Mouse (Mus musculus): ENCODE results near the gene Rfx8. TPM values are rescaled to one million over a fixed set of nuclear protein-coding genes. Genes with fewer than 3 reads are reported as not detected.
A peak's percentile ranks its signal among the peaks of the same experiment; 100 is the strongest.

Rfx8 gene
- polyA plus RNA-seq, 1 experiment: 0.02 TPM

- TF ChIP-seq CTCF (IDR thresholded peaks at IDR 0.05; ENCODE audit: control insufficient read depth, insufficient read depth, insufficient read length) (no peak), MYOG (IDR thresholded peaks at IDR 0.05; ENCODE audit: control insufficient read depth, extremely low read depth, insufficient read length) (no peak), FOSL1 (IDR thresholded peaks at IDR 0.05; ENCODE audit: insufficient read depth, low read length, poor library complexity, severe bottlenecking) (no peak), USF1 (IDR thresholded peaks at IDR 0.05; ENCODE audit: low read depth) (no peak), MAX (IDR thresholded peaks at IDR 0.05) (no peak), CEBPB (IDR thresholded peaks at IDR 0.05; ENCODE audit: low read depth) (no peak), MYOD1 (IDR thresholded peaks at IDR 0.05; ENCODE audit: control insufficient read depth, insufficient read length, low read depth) (no peak)
- no peaks in the 10 kb centered on the region for H3K36me3 ChIP-seq (ENCODE audit: control insufficient read depth, insufficient read depth)
- no peaks in the 10 kb centered on the region for H3K27me3 ChIP-seq (ENCODE audit: control insufficient read depth, insufficient read depth, insufficient read length)
- H3ac ChIP-seq (ENCODE audit: control insufficient read depth, insufficient read length, low read depth): no peak overlapping the region
- H3K4me3 ChIP-seq (ENCODE audit: insufficient read depth, poor library complexity, severe bottlenecking): no peak overlapping the region
- H3K79me3 ChIP-seq (ENCODE audit: low read depth): no peaks in the 10 kb centered on the region
- H3K79me2 ChIP-seq (ENCODE audit: control insufficient read depth, insufficient read depth): no peaks in the 10 kb centered on the region
Measured at GRCm38 (mm10) chr1:39720186-39720585, 611 bp downstream of the Rfx8 start.

- TF ChIP-seq MAX (IDR thresholded peaks at IDR 0.05) (no peak), CTCF (IDR thresholded peaks at IDR 0.05; ENCODE audit: control insufficient read depth, insufficient read depth, insufficient read length) (no peak), FOSL1 (IDR thresholded peaks at IDR 0.05; ENCODE audit: insufficient read depth, low read length, poor library complexity, severe bottlenecking) (no peak), MYOD1 (IDR thresholded peaks at IDR 0.05; ENCODE audit: control insufficient read depth, insufficient read length, low read depth) (no peak), CEBPB (IDR thresholded peaks at IDR 0.05; ENCODE audit: low read depth) (no peak)
- Histone ChIP-seq H3K79me2 (ENCODE audit: control insufficient read depth, insufficient read depth) (no peaks in the 10 kb centered on the region), H3K36me3 (ENCODE audit: control insufficient read depth, insufficient read depth) (no peaks in the 10 kb centered on the region), H3K4me3 (ENCODE audit: insufficient read depth, poor library complexity, severe bottlenecking) (no peak overlapping the region), H3K79me3 (ENCODE audit: low read depth) (no peaks in the 10 kb centered on the region), H3K27me3 (ENCODE audit: control insufficient read depth, insufficient read depth, insufficient read length) (no peaks in the 10 kb centered on the region), H3ac (ENCODE audit: control insufficient read depth, insufficient read length, low read depth) (no peak overlapping the region)
Measured at GRCm38 (mm10) chr1:39715551-39715950, 5.2 kb downstream of the Rfx8 start.

DNA sequence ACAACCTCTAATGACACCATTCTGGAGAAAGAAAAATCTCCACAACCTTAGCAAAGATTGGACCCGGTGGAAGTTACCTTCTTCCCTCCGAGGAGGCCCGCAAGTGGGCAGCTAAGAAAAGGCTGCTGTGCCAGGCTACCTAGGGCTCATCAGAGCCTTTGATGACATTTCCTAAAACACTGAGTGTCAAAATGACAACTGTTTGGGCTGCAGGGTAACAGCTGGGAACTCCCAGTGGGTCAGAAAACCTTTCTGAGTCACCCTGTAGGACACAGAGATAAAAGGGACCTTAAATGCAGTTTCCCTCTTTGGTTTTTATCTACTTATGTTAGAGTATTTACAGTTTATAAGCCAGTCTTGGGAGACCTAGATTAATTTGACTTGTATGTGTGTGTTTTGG, 6.1 kb downstream of the Rfx8 start:
- Histone ChIP-seq H3K27me3 (ENCODE audit: control insufficient read depth, insufficient read depth, insufficient read length) (no peaks in the 10 kb centered on the region), H3K4me3 (ENCODE audit: insufficient read depth, poor library complexity, severe bottlenecking) (no peak overlapping the region), H3K36me3 (ENCODE audit: control insufficient read depth, insufficient read depth) (no peaks in the 10 kb centered on the region), H3K79me3 (ENCODE audit: low read depth) (no peaks in the 10 kb centered on the region), H3ac (ENCODE audit: control insufficient read depth, insufficient read length, low read depth) (no peak overlapping the region), H3K79me2 (ENCODE audit: control insufficient read depth, insufficient read depth) (no peaks in the 10 kb centered on the region)
- TF ChIP-seq CTCF (IDR thresholded peaks at IDR 0.05; ENCODE audit: control insufficient read depth, insufficient read depth, insufficient read length): no peak
- no peak for TF ChIP-seq FOSL1 (IDR thresholded peaks at IDR 0.05; ENCODE audit: insufficient read depth, low read length, poor library complexity, severe bottlenecking)
- TF ChIP-seq MAX (IDR thresholded peaks at IDR 0.05): no peak
- TF ChIP-seq MYOD1 (IDR thresholded peaks at IDR 0.05; ENCODE audit: control insufficient read depth, insufficient read length, low read depth): peak; percentile 84

DNA sequence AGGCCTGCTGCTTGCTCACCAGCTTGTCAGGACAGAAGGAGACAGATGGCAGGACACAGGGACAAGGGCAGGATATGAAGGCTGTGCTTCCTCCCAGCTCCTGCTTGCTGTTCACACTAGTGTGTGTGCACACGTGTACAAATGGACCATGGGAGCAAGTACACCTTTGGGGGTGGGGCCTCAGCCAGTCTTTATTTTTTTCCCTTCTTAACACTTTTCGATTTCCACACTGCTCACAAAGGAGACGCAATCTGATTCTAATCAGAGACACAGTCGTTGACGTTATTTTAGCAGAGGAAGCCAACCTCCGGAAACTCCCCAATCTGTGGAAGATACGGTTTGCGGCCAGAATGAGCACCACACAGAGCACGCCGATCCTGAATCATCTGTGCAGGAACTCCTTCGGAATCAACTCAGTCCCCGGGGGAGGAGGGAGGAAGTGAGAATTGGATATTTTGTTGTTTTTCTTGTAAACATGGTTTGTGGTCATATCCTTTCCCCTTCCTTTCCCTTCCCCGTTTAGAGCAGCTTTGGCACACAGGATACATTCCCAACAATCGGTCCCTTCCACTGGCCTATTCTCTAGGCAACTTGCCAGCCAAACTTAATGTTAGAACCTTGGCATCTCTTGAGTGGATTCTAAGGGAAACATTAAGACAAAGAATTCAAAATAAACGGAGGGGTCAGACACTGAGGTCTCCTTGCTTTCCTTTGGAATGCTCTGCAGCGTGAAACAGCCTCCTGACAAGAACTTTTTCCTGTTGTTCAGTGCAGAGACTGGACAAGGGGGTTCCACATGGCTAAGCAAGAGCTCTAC, 6.7 kb downstream of the Rfx8 start:
- Histone ChIP-seq H3ac (ENCODE audit: control insufficient read depth, insufficient read length, low read depth) (peak overlapping the region; percentile 41), H3K36me3 (ENCODE audit: control insufficient read depth, insufficient read depth) (no peaks in the 10 kb centered on the region)
- TF ChIP-seq MYOG (IDR thresholded peaks at IDR 0.05; ENCODE audit: control insufficient read depth, extremely low read depth, insufficient read length) (no peak), MYOD1 (IDR thresholded peaks at IDR 0.05; ENCODE audit: control insufficient read depth, insufficient read length, low read depth) (peak; percentile 54), MAX (IDR thresholded peaks at IDR 0.05) (no peak)

DNA sequence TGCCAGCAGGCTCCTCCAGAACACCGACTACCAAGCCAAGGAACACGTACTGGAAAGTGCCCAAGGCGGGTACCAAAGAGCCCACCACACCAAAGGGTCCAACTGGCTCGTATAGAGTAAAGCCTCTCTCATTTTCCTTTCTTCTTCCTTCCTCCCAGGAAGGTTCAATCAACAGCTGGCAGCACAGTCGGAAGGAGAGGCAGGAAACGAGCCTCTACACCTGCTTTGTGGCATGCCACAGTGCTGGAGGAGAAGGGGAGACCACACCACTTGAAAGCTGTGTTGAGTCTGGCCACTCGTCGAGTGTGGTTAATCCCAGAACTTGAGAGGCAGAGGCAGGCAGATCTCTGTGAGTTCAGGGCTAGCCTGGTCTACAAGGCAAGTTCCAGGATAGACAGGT, 7.5 kb downstream of the Rfx8 start:
- Histone ChIP-seq H3K79me2 (ENCODE audit: control insufficient read depth, insufficient read depth) (no peaks in the 10 kb centered on the region), H3K36me3 (ENCODE audit: control insufficient read depth, insufficient read depth) (no peaks in the 10 kb centered on the region), H3K4me3 (ENCODE audit: insufficient read depth, poor library complexity, severe bottlenecking) (no peak overlapping the region), H3K79me3 (ENCODE audit: low read depth) (no peaks in the 10 kb centered on the region), H3K27me3 (ENCODE audit: control insufficient read depth, insufficient read depth, insufficient read length) (no peaks in the 10 kb centered on the region), H3ac (ENCODE audit: control insufficient read depth, insufficient read length, low read depth) (no peak overlapping the region)
- no peak for TF ChIP-seq CTCF (IDR thresholded peaks at IDR 0.05; ENCODE audit: control insufficient read depth, insufficient read depth, insufficient read length)
- peak; percentile 60 for TF ChIP-seq MYOD1 (IDR thresholded peaks at IDR 0.05; ENCODE audit: control insufficient read depth, insufficient read length, low read depth)

More for the DNA sequence above, 6.7 kb downstream of the Rfx8 start:
- no peaks in the 10 kb centered on the region for H3K79me2 ChIP-seq (ENCODE audit: control insufficient read depth, insufficient read depth)
- H3K27me3 ChIP-seq (ENCODE audit: control insufficient read depth, insufficient read depth, insufficient read length): no peaks in the 10 kb centered on the region
- H3K79me3 ChIP-seq (ENCODE audit: low read depth): no peaks in the 10 kb centered on the region
- no peak overlapping the region for H3K4me3 ChIP-seq (ENCODE audit: insufficient read depth, poor library complexity, severe bottlenecking)

GRCm38 (mm10) chr1:39712261-39712660, 8.5 kb downstream of the Rfx8 start:
- Histone ChIP-seq H3ac (ENCODE audit: control insufficient read depth, insufficient read length, low read depth) (no peak overlapping the region), H3K79me2 (ENCODE audit: control insufficient read depth, insufficient read depth) (no peaks in the 10 kb centered on the region), H3K27me3 (ENCODE audit: control insufficient read depth, insufficient read depth, insufficient read length) (no peaks in the 10 kb centered on the region), H3K36me3 (ENCODE audit: control insufficient read depth, insufficient read depth) (no peaks in the 10 kb centered on the region), H3K79me3 (ENCODE audit: low read depth) (no peaks in the 10 kb centered on the region), H3K4me3 (ENCODE audit: insufficient read depth, poor library complexity, severe bottlenecking) (no peak overlapping the region)
- TF ChIP-seq FOSL1 (IDR thresholded peaks at IDR 0.05; ENCODE audit: insufficient read depth, low read length, poor library complexity, severe bottlenecking) (no peak), MYOD1 (IDR thresholded peaks at IDR 0.05; ENCODE audit: control insufficient read depth, insufficient read length, low read depth) (no peak), CTCF (IDR thresholded peaks at IDR 0.05; ENCODE audit: control insufficient read depth, insufficient read depth, insufficient read length) (no peak), MAX (IDR thresholded peaks at IDR 0.05) (no peak), CEBPB (IDR thresholded peaks at IDR 0.05; ENCODE audit: low read depth) (no peak), MYOG (IDR thresholded peaks at IDR 0.05; ENCODE audit: control insufficient read depth, extremely low read depth, insufficient read length) (no peak), USF1 (IDR thresholded peaks at IDR 0.05; ENCODE audit: low read depth) (no peak)
